Mouse (Mus musculus): Measurements from ENCODE around the gene Gm20825.
"Not testable (repeated sequence)": the region's sequence is repeated elsewhere in the genome, so short reads cannot be mapped to it uniquely, and the experiment has no call there.

The Gm20825 gene

GRCm38 (mm10) chrY:8071407-8071806 is at the start of gene Gm20825:
Gene Gm20825, minus strand, starts transcription at chrY:8071507.
- DNase-seq (ENCODE audit: low spot score in 2 of 2), result not testable (repeated sequence)
